Mouse (Mus musculus) embryonic facial prominence, embryonic 11.5 days (tissue): ENCODE measurements around the gene Ddi2. TPM values are rescaled to one million over a fixed set of nuclear protein-coding genes. Genes with fewer than 3 reads are reported as not detected.
A peak's percentile ranks its signal among the peaks of the same experiment; 100 is the strongest.

Experiments
- ATAC-seq: fragments of 200-750 bp; cut with Nextera tagmentation; replicated peaks from 2 replicates; pipeline ENCODE4 v1.8.0; 2017; ENCODE audit warnings: low read depth; ENCODE audit not compliant: insufficient number of reproducible peaks, low FRiP score, low TSS enrichment
- DNase-seq: peaks from one replicate; pipeline ENCODE4 v3.0.0-alpha.2; 2015; ENCODE audit warnings: low spot score
- H3K27ac ChIP-seq: fragments of 300-500 bp; sonication (generic); replicated peaks from 2 replicates; pipeline ENCODE4 v1.5.1; 2014; ENCODE audit warnings: mild to moderate bottlenecking, low read depth, low read length, control low read depth
- H3K27me3 ChIP-seq: fragments of 300-500 bp; sonication (generic); 2 replicates; pipeline ENCODE4 v1.6.1; 2014; ENCODE audit warnings: mild to moderate bottlenecking, low read length, moderate library complexity, mixed read lengths; ENCODE audit not compliant: control insufficient read depth, insufficient read depth
- H3K36me3 ChIP-seq: fragments of 300-500 bp; sonication (generic); replicated peaks from 2 replicates; pipeline ENCODE4 v1.6.1; 2014; ENCODE audit warnings: low read depth, mild to moderate bottlenecking, low read length, moderate library complexity, mixed read lengths; ENCODE audit not compliant: control insufficient read depth, insufficient read depth
- H3K4me1 ChIP-seq: fragments of 300-500 bp; sonication (generic); 2 replicates; pipeline ENCODE4 v1.6.1; 2014; ENCODE audit warnings: low read length, mixed read lengths; ENCODE audit not compliant: control insufficient read depth, insufficient read depth
- H3K4me2 ChIP-seq: fragments of 300-500 bp; sonication (generic); 2 replicates; pipeline ENCODE4 v1.6.1; 2014; ENCODE audit warnings: low read depth, mild to moderate bottlenecking, control low read depth, low read length, moderate library complexity
- H3K4me3 ChIP-seq: fragments of 300-500 bp; sonication (generic); 2 replicates; pipeline ENCODE4 v1.5.1; 2014; ENCODE audit warnings: low read depth, low read length, control low read depth
- H3K9ac ChIP-seq: fragments of 300-500 bp; sonication (generic); replicated peaks from 2 replicates; pipeline ENCODE4 v1.6.1; 2014; ENCODE audit warnings: mild to moderate bottlenecking, control low read depth, low read length
- H3K9me3 ChIP-seq: fragments of 300-500 bp; sonication (generic); replicated peaks from 2 replicates; pipeline ENCODE4 v1.6.1; 2016; ENCODE audit warnings: mild to moderate bottlenecking, low read length, inconsistent platforms, mixed read lengths; ENCODE audit not compliant: control insufficient read depth
- WGBS: fragments of 180-500 bp; shearing (Covaris S2); extraction: QIAGEN DNeasy Blood & Tissue Kit; methylation state at CpG from one replicate; pipeline ENCODE4 v1.1.7; 2014; 5-methylcytosine and 5-hydroxymethylcytosine counted together
- polyA plus RNA-seq: library from polyadenylated mRNA; unstranded; fragments of >200 nt; fragmentation: Nextera tagmentation; extraction: Ambion mirVana; gene quantifications from 2 replicates; pipeline ENCODE4 v1.2.1, GENCODE M21; 2014

The Ddi2 gene
- polyA plus RNA-seq, 1 experiment from 2014 or later: 17.9 TPM

GRCm38 (mm10) chr4:141765008-141765407 lies 41.8 kb upstream of the Ddi2 start:
- 95% methylated on average over 3 of the region's 3 CpGs for WGBS
- H3K4me2 ChIP-seq: no peak overlapping the region
- no peak overlapping the region for H3K4me3 ChIP-seq
- H3K27me3 ChIP-seq: no peaks in the 10 kb centered on the region
- H3K27ac ChIP-seq: no peak overlapping the region
- DNase-seq (no peak), ATAC-seq (no peak)
- H3K36me3 ChIP-seq: peaks cover 16% of the 10 kb centered on the region
- H3K4me1 ChIP-seq: no peaks in the 10 kb centered on the region
- no peak overlapping the region for H3K9ac ChIP-seq
- no peaks in the 10 kb centered on the region for H3K9me3 ChIP-seq

- Histone ChIP-seq H3K4me3 (no peak overlapping the region), H3K36me3 (peaks cover 16% of the 10 kb centered on the region), H3K4me1 (no peaks in the 10 kb centered on the region), H3K9me3 (no peaks in the 10 kb centered on the region), H3K9ac (no peak overlapping the region), H3K4me2 (no peak overlapping the region), H3K27ac (no peak overlapping the region), H3K27me3 (no peaks in the 10 kb centered on the region)
- DNase-seq (no peak), ATAC-seq (no peak)
- 93% methylated on average over 12 of the region's 12 CpGs for WGBS
Measured at GRCm38 (mm10) chr4:141763476-141763875, 40.3 kb upstream of the Ddi2 start.

DNA sequence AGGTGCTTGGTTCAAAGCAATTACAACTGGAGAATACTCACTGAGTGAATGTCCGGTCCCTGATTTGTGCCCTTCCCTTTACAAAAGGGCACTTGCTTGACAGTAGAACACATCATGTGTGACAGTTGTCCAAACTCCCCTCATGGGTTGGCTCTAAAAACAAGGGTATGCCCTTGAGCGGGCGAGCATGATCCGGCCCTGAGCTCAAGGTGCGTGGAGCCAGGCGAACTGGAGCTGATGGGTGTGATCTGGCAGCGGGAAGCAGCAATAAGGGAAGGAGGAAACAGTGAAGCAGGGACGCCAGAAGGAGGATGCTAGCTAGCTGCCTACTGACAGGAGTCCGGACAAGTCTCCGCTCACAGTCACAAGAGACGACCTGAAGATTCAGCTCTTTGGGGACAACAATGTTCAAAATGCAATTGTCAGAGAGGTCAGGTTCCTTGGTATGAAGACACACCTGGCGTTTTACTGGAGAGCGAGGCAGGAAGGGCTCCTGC lies 38.9 kb upstream of the Ddi2 start:
- Histone ChIP-seq H3K9ac (no peak overlapping the region), H3K4me2 (no peak overlapping the region), H3K4me3 (no peak overlapping the region), H3K27ac (no peak overlapping the region), H3K36me3 (peaks cover 16% of the 10 kb centered on the region), H3K9me3 (no peaks in the 10 kb centered on the region), H3K4me1 (no peaks in the 10 kb centered on the region), H3K27me3 (no peaks in the 10 kb centered on the region)
- no peak for DNase-seq
- no peak for ATAC-seq
- 93% methylated on average over 13 of the region's 13 CpGs for WGBS

- peaks cover 13% of the 10 kb centered on the region for H3K36me3 ChIP-seq
- WGBS: 84% methylated on average over 4 of the region's 4 CpGs
Measured at GRCm38 (mm10) chr4:141760942-141761341, 37.7 kb upstream of the Ddi2 start.

DNA sequence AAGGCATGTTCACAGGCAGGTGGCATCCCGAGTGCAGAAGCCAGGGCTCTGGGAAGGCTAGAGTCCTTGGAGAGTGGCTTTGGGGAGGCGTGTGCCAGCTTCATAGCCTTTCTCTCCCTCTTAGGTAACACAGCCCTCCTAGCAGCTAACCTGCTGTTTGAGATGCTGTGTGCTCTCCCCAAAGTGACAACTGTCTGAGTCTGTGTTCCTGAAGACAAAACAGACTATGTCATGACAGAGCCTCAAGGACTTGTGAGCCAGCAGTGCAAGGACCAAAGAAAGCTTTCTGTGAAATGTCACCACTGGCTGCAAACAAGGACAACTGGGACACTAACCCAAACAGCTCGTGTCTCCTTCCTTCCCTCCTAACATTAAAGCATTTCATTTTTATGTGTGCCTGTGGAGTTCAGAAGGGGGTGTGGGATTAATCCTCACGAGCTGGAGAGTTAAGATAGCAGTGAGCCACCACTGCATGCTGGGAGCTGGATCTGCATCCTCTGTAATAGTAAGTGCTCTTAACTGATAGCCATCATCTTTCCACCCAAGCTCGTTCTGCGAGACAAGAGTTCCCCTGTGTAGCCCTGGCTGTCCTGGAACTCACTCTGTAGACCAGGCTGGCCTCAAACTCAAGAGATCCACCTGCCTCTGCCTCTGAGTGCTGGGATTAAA lies 35.8 kb upstream of the Ddi2 start:
- Histone ChIP-seq H3K4me2 (no peak overlapping the region), H3K9me3 (no peaks in the 10 kb centered on the region), H3K4me1 (no peaks in the 10 kb centered on the region), H3K4me3 (no peak overlapping the region), H3K36me3 (peaks cover 10% of the 10 kb centered on the region), H3K27me3 (no peaks in the 10 kb centered on the region), H3K9ac (no peak overlapping the region), H3K27ac (no peak overlapping the region)
- 77% methylated on average over 6 of the region's 6 CpGs for WGBS
- no peak for ATAC-seq
- no peak for DNase-seq

More at GRCm38 (mm10) chr4:141760942-141761341, 37.7 kb upstream of the Ddi2 start:
- no peak overlapping the region for H3K9ac ChIP-seq
- ATAC-seq (no peak), DNase-seq (no peak)
- no peak overlapping the region for H3K4me3 ChIP-seq
- H3K4me1 ChIP-seq: no peaks in the 10 kb centered on the region
- H3K27ac ChIP-seq: no peak overlapping the region
- no peaks in the 10 kb centered on the region for H3K27me3 ChIP-seq
- H3K9me3 ChIP-seq: no peaks in the 10 kb centered on the region
- H3K4me2 ChIP-seq: no peak overlapping the region

GRCm38 (mm10) chr4:141757124-141757523 lies 33.9 kb upstream of the Ddi2 start:
- no peaks in the 10 kb centered on the region for H3K27me3 ChIP-seq
- no peak overlapping the region for H3K4me3 ChIP-seq
- no peak overlapping the region for H3K9ac ChIP-seq
- no peaks in the 10 kb centered on the region; the same call in 1 of the 2 replicates for H3K36me3 ChIP-seq
- H3K27ac ChIP-seq: no peak overlapping the region
- no peaks in the 10 kb centered on the region for H3K4me1 ChIP-seq
- DNase-seq: no peak
- H3K4me2 ChIP-seq: no peak overlapping the region
- WGBS: 86% methylated on average over 3 of the region's 3 CpGs
- H3K9me3 ChIP-seq: no peaks in the 10 kb centered on the region
- no peak for ATAC-seq

GRCm38 (mm10) chr4:141755375-141755930 lies 32.2 kb upstream of the Ddi2 start:
- Histone ChIP-seq H3K27ac (no peak overlapping the region), H3K4me2 (no peak overlapping the region), H3K9me3 (no peaks in the 10 kb centered on the region), H3K36me3 (no peaks in the 10 kb centered on the region), H3K27me3 (no peaks in the 10 kb centered on the region), H3K4me3 (no peak overlapping the region), H3K9ac (no peak overlapping the region), H3K4me1 (no peaks in the 10 kb centered on the region)
- DNase-seq (no peak), ATAC-seq (no peak)
- 91% methylated on average over 19 of the region's 19 CpGs for WGBS

DNA sequence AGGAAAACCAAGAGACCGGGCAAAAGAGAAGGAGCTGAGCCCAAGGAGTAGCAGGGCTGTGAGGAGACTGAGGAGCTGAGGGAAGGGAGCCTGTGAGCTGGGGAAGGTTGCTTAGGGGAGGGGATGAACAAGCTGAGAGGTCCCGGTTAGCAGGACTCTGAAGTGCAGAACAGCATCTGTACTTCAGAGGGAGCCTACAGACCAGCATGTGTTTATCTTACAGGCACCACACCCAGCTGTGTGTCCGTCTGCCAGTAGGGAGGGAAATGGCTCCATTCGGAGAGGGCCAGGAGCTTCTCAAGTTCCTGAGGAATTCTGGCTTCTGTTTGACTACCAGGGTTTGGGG lies 28.8 kb upstream of the Ddi2 start:
- no peak overlapping the region for H3K9ac ChIP-seq
- H3K36me3 ChIP-seq: no peaks in the 10 kb centered on the region
- H3K27me3 ChIP-seq: no peaks in the 10 kb centered on the region
- DNase-seq (peak; percentile 40), ATAC-seq (no peak)
- WGBS: 3% methylated on average over 4 of the region's 4 CpGs
- H3K4me3 ChIP-seq: no peak overlapping the region
- H3K27ac ChIP-seq: no peak overlapping the region
- H3K4me1 ChIP-seq: no peaks in the 10 kb centered on the region
- no peak overlapping the region for H3K4me2 ChIP-seq
- H3K9me3 ChIP-seq: no peaks in the 10 kb centered on the region
